Mouse (Mus musculus) ES-E14 (cell line): ENCODE results near the gene Cep85l. TPM values are rescaled to one million over a fixed set of nuclear protein-coding genes. Genes with fewer than 3 reads are reported as not detected.

Experiments
- DNase-seq: peaks from one replicate; pipeline ENCODE4 v3.0.0-alpha.2; 2013; ENCODE audit warnings: low read depth, low spot score
- H3K27ac ChIP-seq: 2 replicates; pipeline ENCODE4 v1.5.1; 2012; ENCODE audit warnings: low read depth, mild to moderate bottlenecking, low read length, moderate library complexity, mixed read lengths; ENCODE audit not compliant: poor library complexity, insufficient read depth, severe bottlenecking
- H3K36me3 ChIP-seq: 2 replicates; pipeline ENCODE4 v1.6.1; 2012; ENCODE audit warnings: mild to moderate bottlenecking, low read length, moderate library complexity, mixed read lengths; ENCODE audit not compliant: control insufficient read depth, poor library complexity, insufficient read depth, severe bottlenecking
- H3K4me1 ChIP-seq, 2 experiments: fragments of 150-350 bp in 1 of 2; sonication (generic) in 1 of 2; 2 replicates each; pipeline ENCODE4 v1.6.1; 2012; ENCODE audit warnings: low read length in 2 of 2, mild to moderate bottlenecking in 1 of 2, mixed read lengths in 1 of 2; ENCODE audit not compliant: control insufficient read depth in 2 of 2, insufficient read depth in 2 of 2, poor library complexity in 1 of 2
- H3K4me3 ChIP-seq, 2 experiments: fragments of 150-350 bp in 1 of 2; sonication (generic) in 1 of 2; 2 replicates each; pipeline ENCODE4 v1.5.1; 2012; ENCODE audit warnings: low read length in 2 of 2, low read depth in 1 of 2, mild to moderate bottlenecking in 1 of 2, mixed read lengths in 1 of 2; ENCODE audit not compliant: insufficient read depth in 1 of 2, poor library complexity in 1 of 2, severe bottlenecking in 1 of 2
- H3K9ac ChIP-seq: 2 replicates; pipeline ENCODE4 v1.6.1; 2012; ENCODE audit warnings: low read depth, mild to moderate bottlenecking, low read length, mixed read lengths; ENCODE audit not compliant: poor library complexity, insufficient read depth, severe bottlenecking
- H3K9me3 ChIP-seq: fragments of 150-350 bp; sonication (generic); 2 replicates; pipeline ENCODE4 v1.6.1; 2012; ENCODE audit warnings: low read depth, mild to moderate bottlenecking, low read length; ENCODE audit not compliant: control insufficient read depth, insufficient read depth
- CHD2 ChIP-seq: IDR thresholded peaks from 2 replicates; pipeline ENCODE4 v1.6.1; 2014; ENCODE audit warnings: mild to moderate bottlenecking, low read depth, low read length, inconsistent platforms
- HCFC1 ChIP-seq: IDR thresholded peaks from 2 replicates; pipeline ENCODE4 v1.6.1; 2012; ENCODE audit warnings: low read length, inconsistent platforms, borderline replicate concordance; ENCODE audit not compliant: insufficient read depth
- MAFK ChIP-seq: IDR thresholded peaks from 2 replicates; pipeline ENCODE4 v1.6.1; 2014; ENCODE audit warnings: mild to moderate bottlenecking, low read depth, low read length, inconsistent platforms; ENCODE audit not compliant: insufficient read depth
- ZC3H11A ChIP-seq: IDR thresholded peaks from 2 replicates; pipeline ENCODE4 v1.6.1; 2012; ENCODE audit warnings: low read depth, mild to moderate bottlenecking, inconsistent platforms, low read length, borderline replicate concordance
- ZNF384 ChIP-seq: IDR thresholded peaks from 2 replicates; pipeline ENCODE4 v1.6.1; 2012; ENCODE audit warnings: low read depth, low read length, inconsistent platforms
- in situ Hi-C, 2 experiments: fragments of 600-800 bp; cut with MboI; formaldehyde crosslinking; loops; one replicate each; pipeline ENCODE4 v1.15.1; 2025; ENCODE audit warnings: low sequenced_read_pairs in 2 of 2, inconsistent platforms in 1 of 2; ENCODE audit not compliant: unreplicated experiment in 2 of 2
- total RNA-seq: library from RNA; depleted of rRNA; stranded (reverse); fragments of 300-350 nt; gene quantifications from 2 replicates; pipeline ENCODE4 v1.2.3, GENCODE M21; 2012

Gene Cep85l
- total RNA-seq, 1 experiment, result 3.6 TPM

GRCm38 (mm10) chr10:53343865-53344264 is 35.9 kb downstream of the Cep85l start:
- no peak for DNase-seq
- Histone ChIP-seq H3K27ac (no peak overlapping the region), H3K9me3 (no peaks in the 10 kb centered on the region), H3K36me3 (no peaks in the 10 kb centered on the region), H3K9ac (no peak overlapping the region), H3K4me1 (no peaks in the 10 kb centered on the region), H3K4me3 (no peak overlapping the region)
- in situ Hi-C loops, result loop anchor here in 1 of 2 experiments (10.0 to 25.0 kb wide), 2 partner anchors 181 to 232 kb away; no protein-coding TSS in a partner anchor
- TF ChIP-seq HCFC1 (no peak), MAFK (no peak), CHD2 (no peak), ZNF384 (no peak), ZC3H11A (no peak)

- H3K9me3 ChIP-seq, result no peaks in the 10 kb centered on the region
- H3K27ac ChIP-seq, result no peak overlapping the region
- in situ Hi-C loops, result loop anchor here in 1 of 2 experiments (10.0 to 25.0 kb wide), 2 partner anchors 181 to 231 kb away; no protein-coding TSS in a partner anchor
- H3K36me3 ChIP-seq, result no peaks in the 10 kb centered on the region
- DNase-seq, result no peak
- H3K4me1 ChIP-seq, result no peaks in the 10 kb centered on the region
- no peak overlapping the region for H3K4me3 ChIP-seq
- no peak for TF ChIP-seq MAFK
- TF ChIP-seq CHD2, result no peak
- no peak for TF ChIP-seq ZC3H11A
- TF ChIP-seq ZNF384, result no peak
- TF ChIP-seq HCFC1, result no peak
- no peak overlapping the region for H3K9ac ChIP-seq
Measured at GRCm38 (mm10) chr10:53343384-53343783, 36.4 kb downstream of the Cep85l start.

- in situ Hi-C loops, result loop anchor here in 1 of 2 experiments (10.0 to 25.0 kb wide), 2 partner anchors 183 to 230 kb away; no protein-coding TSS in a partner anchor
- Histone ChIP-seq H3K36me3 (no peaks in the 10 kb centered on the region), H3K4me3 (no peak overlapping the region), H3K9me3 (no peaks in the 10 kb centered on the region), H3K4me1 (no peaks in the 10 kb centered on the region), H3K9ac (no peak overlapping the region), H3K27ac (no peak overlapping the region)
- no peak for DNase-seq
- no peak for TF ChIP-seq MAFK
- TF ChIP-seq HCFC1, result no peak
- 0 out of 2 replicates have a peak, but pooled peaks have one; percentile 36 for TF ChIP-seq ZNF384
- TF ChIP-seq ZC3H11A, result no peak
Measured at GRCm38 (mm10) chr10:53342166-53342728, 37.5 kb downstream of the Cep85l start.

GRCm38 (mm10) chr10:53341288-53341965 is 38.3 kb downstream of the Cep85l start:
- H3K27ac ChIP-seq, result no peak overlapping the region
- in situ Hi-C loops, result loop anchor here in 1 of 2 experiments (10.0 to 25.0 kb wide), 2 partner anchors 183 to 229 kb away; no protein-coding TSS in a partner anchor
- no peak overlapping the region for H3K4me3 ChIP-seq
- H3K9me3 ChIP-seq, result no peaks in the 10 kb centered on the region
- H3K36me3 ChIP-seq, result no peaks in the 10 kb centered on the region
- no peak overlapping the region for H3K9ac ChIP-seq
- DNase-seq, result no peak
- peak; percentile 71 for TF ChIP-seq ZC3H11A
- TF ChIP-seq CHD2, result no peak
- no peak for TF ChIP-seq ZNF384
- TF ChIP-seq HCFC1, result no peak
- no peak for TF ChIP-seq MAFK
- no peaks in the 10 kb centered on the region for H3K4me1 ChIP-seq
